Mouse (Mus musculus): ENCODE measurements at regions not wholly inside any gene's neighbourhood (a gene's known extent, or its start where the extent isn't known, plus 50 kb on each side); places are given as distances from the start of the nearest gene placed in this dataset.

- Histone ChIP-seq H3K36me3 (ENCODE audit: control insufficient read depth, insufficient read depth, low read length) (no peaks in the 10 kb centered on the region), H3K9ac (ENCODE audit: low read length) (no peak overlapping the region), H3K27ac (ENCODE audit: low read depth, low read length) (no peak overlapping the region), H3K4me2 (ENCODE audit: low read length) (no peak overlapping the region), H3K4me3 (ENCODE audit: low read depth, low read length) (no peak overlapping the region), H3K9me3 (replicated peaks; ENCODE audit: control insufficient read depth, low read length) (no peaks in the 10 kb centered on the region), H3K4me1 (ENCODE audit: control insufficient read depth, insufficient read depth, low read length) (no peaks in the 10 kb centered on the region), H3K27me3 (replicated peaks; ENCODE audit: control insufficient read depth, insufficient read depth, low read length) (no peaks in the 10 kb centered on the region)
- ATAC-seq: no peak
- DNase-seq (ENCODE audit: low spot score): no peak
- 84% methylated on average over 6 of the region's 6 CpGs for WGBS
Observed at GRCm38 (mm10) chrX:12366801-12367200, 206.6 kb upstream of the Bcor start.

GRCm38 (mm10) chrX:12373670-12374069, 213.5 kb upstream of the Bcor start:
- Histone ChIP-seq H3K9me3 (replicated peaks; ENCODE audit: control insufficient read depth, low read length) (no peaks in the 10 kb centered on the region), H3K4me2 (ENCODE audit: low read length) (no peak overlapping the region), H3K4me3 (ENCODE audit: low read depth, low read length) (no peak overlapping the region), H3K9ac (ENCODE audit: low read length) (no peak overlapping the region), H3K4me1 (ENCODE audit: control insufficient read depth, insufficient read depth, low read length) (no peaks in the 10 kb centered on the region), H3K36me3 (ENCODE audit: control insufficient read depth, insufficient read depth, low read length) (no peaks in the 10 kb centered on the region), H3K27ac (ENCODE audit: low read depth, low read length) (no peak overlapping the region), H3K27me3 (replicated peaks; ENCODE audit: control insufficient read depth, insufficient read depth, low read length) (no peaks in the 10 kb centered on the region)
- DNase-seq (ENCODE audit: low spot score) (peak; percentile 16), ATAC-seq (no peak)
- WGBS: 72% methylated on average over 6 of the region's 6 CpGs

- H3K4me1 ChIP-seq (ENCODE audit: control insufficient read depth, insufficient read depth, low read length): no peaks in the 10 kb centered on the region
- WGBS: 70% methylated on average over 1 of the region's 1 CpGs
- H3K27ac ChIP-seq (ENCODE audit: low read depth, low read length): no peak overlapping the region
- H3K4me2 ChIP-seq (ENCODE audit: low read length): no peak overlapping the region
- no peak overlapping the region for H3K4me3 ChIP-seq (ENCODE audit: low read depth, low read length)
- ATAC-seq (no peak), DNase-seq (ENCODE audit: low spot score) (no peak)
- H3K9me3 ChIP-seq (replicated peaks; ENCODE audit: control insufficient read depth, low read length): no peaks in the 10 kb centered on the region
- H3K36me3 ChIP-seq (ENCODE audit: control insufficient read depth, insufficient read depth, low read length): no peaks in the 10 kb centered on the region
- no peak overlapping the region for H3K9ac ChIP-seq (ENCODE audit: low read length)
- no peaks in the 10 kb centered on the region for H3K27me3 ChIP-seq (replicated peaks; ENCODE audit: control insufficient read depth, insufficient read depth, low read length)
Observed at GRCm38 (mm10) chrX:12375796-12376195, 211.8 kb upstream of the Atp6ap2 start.

GRCm38 (mm10) chrX:12376238-12376980, 211.2 kb upstream of the Atp6ap2 start:
- H3K4me3 ChIP-seq (ENCODE audit: low read depth, low read length): no peak overlapping the region
- no peak overlapping the region for H3K4me2 ChIP-seq (ENCODE audit: low read length)
- no peak overlapping the region for H3K9ac ChIP-seq (ENCODE audit: low read length)
- H3K4me1 ChIP-seq (ENCODE audit: control insufficient read depth, insufficient read depth, low read length): no peaks in the 10 kb centered on the region
- H3K27ac ChIP-seq (ENCODE audit: low read depth, low read length): no peak overlapping the region
- H3K36me3 ChIP-seq (ENCODE audit: control insufficient read depth, insufficient read depth, low read length): no peaks in the 10 kb centered on the region
- H3K9me3 ChIP-seq (replicated peaks; ENCODE audit: control insufficient read depth, low read length): no peaks in the 10 kb centered on the region
- ATAC-seq: no peak
- WGBS: 85% methylated on average over 6 of the region's 6 CpGs
- DNase-seq (ENCODE audit: low spot score): no peak
- no peaks in the 10 kb centered on the region for H3K27me3 ChIP-seq (replicated peaks; ENCODE audit: control insufficient read depth, insufficient read depth, low read length)

GRCm38 (mm10) chrX:12377441-12377840, 210.2 kb upstream of the Atp6ap2 start:
- Histone ChIP-seq H3K4me3 (ENCODE audit: low read depth, low read length) (no peak overlapping the region), H3K4me2 (ENCODE audit: low read length) (no peak overlapping the region), H3K9ac (ENCODE audit: low read length) (no peak overlapping the region), H3K27ac (ENCODE audit: low read depth, low read length) (no peak overlapping the region), H3K9me3 (replicated peaks; ENCODE audit: control insufficient read depth, low read length) (no peaks in the 10 kb centered on the region), H3K36me3 (ENCODE audit: control insufficient read depth, insufficient read depth, low read length) (no peaks in the 10 kb centered on the region), H3K27me3 (replicated peaks; ENCODE audit: control insufficient read depth, insufficient read depth, low read length) (no peaks in the 10 kb centered on the region), H3K4me1 (ENCODE audit: control insufficient read depth, insufficient read depth, low read length) (no peaks in the 10 kb centered on the region)
- ATAC-seq (no peak), DNase-seq (ENCODE audit: low spot score) (no peak)
- 84% methylated on average over 7 of the region's 7 CpGs for WGBS

GRCm38 (mm10) chrX:12392145-12392825, 195.3 kb upstream of the Atp6ap2 start:
- H3K4me2 ChIP-seq (ENCODE audit: low read length): no peak overlapping the region
- H3K9me3 ChIP-seq (replicated peaks; ENCODE audit: control insufficient read depth, low read length): no peaks in the 10 kb centered on the region
- H3K4me3 ChIP-seq (ENCODE audit: low read depth, low read length): no peak overlapping the region
- WGBS: 66% methylated on average over 7 of the region's 7 CpGs
- peak; percentile 68 for DNase-seq (ENCODE audit: low spot score)
- peak; percentile 69 for ATAC-seq
- no peaks in the 10 kb centered on the region for H3K4me1 ChIP-seq (ENCODE audit: control insufficient read depth, insufficient read depth, low read length)
- no peak overlapping the region for H3K9ac ChIP-seq (ENCODE audit: low read length)
- H3K27ac ChIP-seq (ENCODE audit: low read depth, low read length): peak overlapping the region; percentile 39; the same call in 1 of the 2 replicates
- no peaks in the 10 kb centered on the region for H3K36me3 ChIP-seq (ENCODE audit: control insufficient read depth, insufficient read depth, low read length)
- H3K27me3 ChIP-seq (replicated peaks; ENCODE audit: control insufficient read depth, insufficient read depth, low read length): no peaks in the 10 kb centered on the region

- no peak for ATAC-seq
- no peaks in the 10 kb centered on the region for H3K9me3 ChIP-seq (replicated peaks; ENCODE audit: control insufficient read depth, low read length)
- DNase-seq (ENCODE audit: low spot score): no peak
- H3K4me3 ChIP-seq (ENCODE audit: low read depth, low read length): no peak overlapping the region
- no peak overlapping the region for H3K4me2 ChIP-seq (ENCODE audit: low read length)
- WGBS: 74% methylated on average over 3 of the region's 3 CpGs
- no peaks in the 10 kb centered on the region for H3K4me1 ChIP-seq (ENCODE audit: control insufficient read depth, insufficient read depth, low read length)
- H3K9ac ChIP-seq (ENCODE audit: low read length): no peak overlapping the region
- no peak overlapping the region for H3K27ac ChIP-seq (ENCODE audit: low read depth, low read length)
- H3K27me3 ChIP-seq (replicated peaks; ENCODE audit: control insufficient read depth, insufficient read depth, low read length): no peaks in the 10 kb centered on the region
- H3K36me3 ChIP-seq (ENCODE audit: control insufficient read depth, insufficient read depth, low read length): no peaks in the 10 kb centered on the region
Observed at GRCm38 (mm10) chrX:12409319-12409718, 178.3 kb upstream of the Atp6ap2 start.

GRCm38 (mm10) chrX:12425566-12425965, 162.0 kb upstream of the Atp6ap2 start:
- no peak overlapping the region for H3K4me2 ChIP-seq (ENCODE audit: low read length)
- H3K27ac ChIP-seq (ENCODE audit: low read depth, low read length): no peak overlapping the region
- 84% methylated on average over 6 of the region's 6 CpGs for WGBS
- H3K9ac ChIP-seq (ENCODE audit: low read length): no peak overlapping the region
- H3K36me3 ChIP-seq (ENCODE audit: control insufficient read depth, insufficient read depth, low read length): no peaks in the 10 kb centered on the region
- no peak overlapping the region for H3K4me3 ChIP-seq (ENCODE audit: low read depth, low read length)
- DNase-seq (ENCODE audit: low spot score) (no peak), ATAC-seq (no peak)
- H3K4me1 ChIP-seq (ENCODE audit: control insufficient read depth, insufficient read depth, low read length): no peaks in the 10 kb centered on the region
- H3K27me3 ChIP-seq (replicated peaks; ENCODE audit: control insufficient read depth, insufficient read depth, low read length): no peaks in the 10 kb centered on the region
- H3K9me3 ChIP-seq (replicated peaks; ENCODE audit: control insufficient read depth, low read length): no peaks in the 10 kb centered on the region

GRCm38 (mm10) chrX:12426664-12427063, 160.9 kb upstream of the Atp6ap2 start:
- H3K4me2 ChIP-seq (ENCODE audit: low read length): no peak overlapping the region
- H3K27me3 ChIP-seq (replicated peaks; ENCODE audit: control insufficient read depth, insufficient read depth, low read length): no peaks in the 10 kb centered on the region
- ATAC-seq (no peak), DNase-seq (ENCODE audit: low spot score) (no peak)
- no peaks in the 10 kb centered on the region for H3K4me1 ChIP-seq (ENCODE audit: control insufficient read depth, insufficient read depth, low read length)
- no peak overlapping the region for H3K4me3 ChIP-seq (ENCODE audit: low read depth, low read length)
- no peaks in the 10 kb centered on the region for H3K36me3 ChIP-seq (ENCODE audit: control insufficient read depth, insufficient read depth, low read length)
- no peak overlapping the region for H3K9ac ChIP-seq (ENCODE audit: low read length)
- H3K27ac ChIP-seq (ENCODE audit: low read depth, low read length): no peak overlapping the region
- no peaks in the 10 kb centered on the region for H3K9me3 ChIP-seq (replicated peaks; ENCODE audit: control insufficient read depth, low read length)
- 47% methylated on average over 4 of the region's 4 CpGs for WGBS
